Mouse (Mus musculus) lung, embryonic 16.5 days (tissue): ENCODE measurements around the gene Mical3. TPM values are rescaled to one million over a fixed set of nuclear protein-coding genes. Genes with fewer than 3 reads are reported as not detected.

Source experiments
- ATAC-seq: fragments of 200-750 bp; cut with Nextera tagmentation; 2 replicates; pipeline ENCODE4 v1.8.0; 2017; ENCODE audit warnings: low read depth, mild to moderate bottlenecking, moderate library complexity
- H3K27ac ChIP-seq: fragments of 300-500 bp; sonication (generic); 2 replicates; pipeline ENCODE4 v1.5.1; 2014; ENCODE audit warnings: mild to moderate bottlenecking, control low read depth, low read length
- H3K27me3 ChIP-seq: fragments of 300-500 bp; sonication (generic); 2 replicates; pipeline ENCODE4 v1.6.1; 2014; ENCODE audit warnings: low read depth, low read length, mixed read lengths; ENCODE audit not compliant: control insufficient read depth, insufficient read depth
- H3K36me3 ChIP-seq: fragments of 300-500 bp; sonication (generic); 2 replicates; pipeline ENCODE4 v1.6.1; 2014; ENCODE audit warnings: low read length; ENCODE audit not compliant: control insufficient read depth, insufficient read depth
- H3K4me1 ChIP-seq: fragments of 300-500 bp; sonication (generic); replicated peaks from 2 replicates; pipeline ENCODE4 v1.6.1; 2014; ENCODE audit warnings: low read length, mixed read lengths; ENCODE audit not compliant: control insufficient read depth, insufficient read depth
- H3K4me2 ChIP-seq: fragments of 300-500 bp; sonication (generic); 2 replicates; pipeline ENCODE4 v1.6.1; 2014; ENCODE audit warnings: low read depth, low read length, control low read depth
- H3K4me3 ChIP-seq: fragments of 300-500 bp; sonication (generic); 2 replicates; pipeline ENCODE4 v1.5.1; 2014; ENCODE audit warnings: mild to moderate bottlenecking, low read length, control low read depth
- H3K9ac ChIP-seq: fragments of 300-500 bp; sonication (generic); 2 replicates; pipeline ENCODE4 v1.6.1; 2014; ENCODE audit warnings: low read length, control low read depth
- H3K9me3 ChIP-seq: fragments of 300-500 bp; sonication (generic); 2 replicates; pipeline ENCODE4 v1.6.1; 2016; ENCODE audit warnings: low read length; ENCODE audit not compliant: control insufficient read depth
- WGBS: fragments of 180-500 bp; shearing (Covaris S2); extraction: QIAGEN DNeasy Blood & Tissue Kit; methylation state at CpG from one replicate; pipeline ENCODE4 v1.1.7; 2014; 5-methylcytosine and 5-hydroxymethylcytosine counted together
- polyA plus RNA-seq: library from polyadenylated mRNA; unstranded; fragments of >200 nt; fragmentation: Nextera tagmentation; extraction: Ambion mirVana; gene quantifications from 2 replicates; pipeline ENCODE4 v1.2.1, GENCODE M21; 2015

The Mical3 gene
- polyA plus RNA-seq, 1 experiment from 2014 or later: 15.9 TPM

DNA sequence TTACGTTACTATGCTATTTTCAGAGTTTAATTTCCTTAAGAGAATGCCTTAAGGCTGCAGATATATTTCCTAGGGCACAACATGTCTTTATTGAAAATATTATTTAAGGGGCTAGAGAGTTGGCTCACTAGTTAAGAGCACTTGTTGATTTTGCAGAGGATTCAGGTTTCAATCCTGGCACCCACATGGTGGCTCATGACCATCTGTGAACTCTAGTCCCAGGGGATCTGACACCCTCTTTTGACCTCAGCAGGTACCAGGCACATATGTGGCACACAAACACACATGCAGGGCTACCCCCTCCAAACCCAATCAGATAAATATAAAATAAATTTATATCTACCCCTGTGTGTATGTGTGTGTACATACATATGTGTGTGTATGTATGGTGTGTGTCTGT is 8.5 kb upstream of the Mical3 start:
- Histone ChIP-seq H3K9me3 (no peaks in the 10 kb centered on the region), H3K27ac (no peak overlapping the region), H3K27me3 (peaks cover 16% of the 10 kb centered on the region; the same call in 1 of the 2 replicates), H3K4me3 (no peak overlapping the region), H3K36me3 (no peaks in the 10 kb centered on the region), H3K4me2 (no peak overlapping the region), H3K9ac (no peak overlapping the region), H3K4me1 (peaks cover 11% of the 10 kb centered on the region; the same call in 1 of the 2 replicates)
- 91% methylated on average over 1 of the region's 1 CpGs for WGBS
- ATAC-seq: no peak

DNA sequence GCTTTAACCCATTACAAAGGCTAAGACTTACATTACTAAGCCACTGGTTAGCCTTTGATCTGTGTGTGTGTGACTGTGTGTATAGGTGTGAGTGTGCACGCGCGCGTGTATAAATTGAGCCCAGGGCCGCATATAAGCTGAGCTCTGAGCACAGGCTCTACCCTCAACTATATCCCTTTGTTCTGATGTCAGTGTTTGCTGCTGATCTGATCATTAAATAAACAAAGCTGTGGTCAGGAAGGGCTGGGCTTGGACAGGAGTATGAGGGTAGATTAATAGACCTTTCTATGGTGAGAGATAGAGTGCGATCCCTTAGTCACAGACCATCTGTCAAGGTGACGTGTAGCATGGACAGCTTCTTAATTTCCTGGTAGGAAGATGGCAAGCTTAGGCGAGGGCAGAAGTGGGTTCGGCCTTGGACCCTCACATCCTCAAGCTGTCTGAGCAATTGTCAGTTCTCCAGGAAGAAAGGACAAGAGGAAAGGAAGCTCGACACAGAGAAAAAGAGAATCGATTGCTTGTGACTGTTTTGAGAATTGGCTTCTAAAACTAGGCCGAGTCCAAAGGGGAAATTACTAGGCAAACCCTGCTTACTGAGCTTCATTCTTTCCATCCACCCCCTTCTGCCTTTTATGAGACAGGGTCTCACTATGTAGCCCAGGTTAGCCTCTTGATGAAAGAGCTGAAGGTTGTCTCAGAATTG is 7.7 kb upstream of the Mical3 start:
- no peak overlapping the region for H3K27ac ChIP-seq
- H3K36me3 ChIP-seq: no peaks in the 10 kb centered on the region
- WGBS: 50% methylated on average over 12 of the region's 12 CpGs
- peaks cover 20% of the 10 kb centered on the region; the same call in 1 of the 2 replicates for H3K27me3 ChIP-seq
- H3K4me3 ChIP-seq: no peak overlapping the region
- H3K9ac ChIP-seq: no peak overlapping the region
- H3K4me2 ChIP-seq: no peak overlapping the region
- ATAC-seq: peak; percentile 52
- H3K9me3 ChIP-seq: no peaks in the 10 kb centered on the region
- peaks cover 3% of the 10 kb centered on the region; the same call in 1 of the 2 replicates for H3K4me1 ChIP-seq

DNA sequence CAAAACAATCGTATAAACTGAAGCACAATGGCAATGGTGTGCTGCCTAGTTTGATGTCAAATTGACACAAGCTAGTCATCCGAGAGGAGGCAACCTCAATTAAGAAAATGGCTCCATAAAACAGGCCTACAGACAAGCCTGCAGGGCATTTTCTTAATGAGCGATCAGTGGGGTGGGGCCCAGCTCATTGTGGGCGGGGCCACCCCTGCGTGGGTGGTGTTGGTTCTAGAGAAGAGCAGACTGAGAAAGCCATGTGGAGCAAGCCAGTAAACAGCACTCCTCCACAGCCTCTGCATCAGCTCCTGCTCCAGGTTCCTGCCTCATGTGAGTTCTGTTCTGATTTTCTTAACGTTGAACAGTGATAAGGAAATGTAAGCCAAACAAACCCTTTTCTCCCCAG is 6.4 kb upstream of the Mical3 start:
- H3K27ac ChIP-seq: no peak overlapping the region
- no peaks in the 10 kb centered on the region for H3K9me3 ChIP-seq
- peaks cover 17% of the 10 kb centered on the region for H3K27me3 ChIP-seq
- H3K36me3 ChIP-seq: no peaks in the 10 kb centered on the region
- H3K4me1 ChIP-seq: no peaks in the 10 kb centered on the region; the same call in 1 of the 2 replicates
- ATAC-seq: no peak
- 59% methylated on average over 6 of the region's 6 CpGs for WGBS
- no peak overlapping the region for H3K4me2 ChIP-seq
- H3K4me3 ChIP-seq: no peak overlapping the region
- H3K9ac ChIP-seq: no peak overlapping the region

- Histone ChIP-seq H3K27ac (no peak overlapping the region), H3K4me1 (peaks cover 6% of the 10 kb centered on the region), H3K4me3 (no peak overlapping the region), H3K9ac (no peak overlapping the region), H3K27me3 (peaks cover 27% of the 10 kb centered on the region), H3K36me3 (no peaks in the 10 kb centered on the region), H3K4me2 (no peak overlapping the region), H3K9me3 (no peaks in the 10 kb centered on the region)
- ATAC-seq: no peak
- WGBS: 58% methylated on average over 5 of the region's 5 CpGs
These were observed 4.1 kb upstream of the Mical3 start for GRCm38 (mm10) chr6:121134884-121135283.

DNA sequence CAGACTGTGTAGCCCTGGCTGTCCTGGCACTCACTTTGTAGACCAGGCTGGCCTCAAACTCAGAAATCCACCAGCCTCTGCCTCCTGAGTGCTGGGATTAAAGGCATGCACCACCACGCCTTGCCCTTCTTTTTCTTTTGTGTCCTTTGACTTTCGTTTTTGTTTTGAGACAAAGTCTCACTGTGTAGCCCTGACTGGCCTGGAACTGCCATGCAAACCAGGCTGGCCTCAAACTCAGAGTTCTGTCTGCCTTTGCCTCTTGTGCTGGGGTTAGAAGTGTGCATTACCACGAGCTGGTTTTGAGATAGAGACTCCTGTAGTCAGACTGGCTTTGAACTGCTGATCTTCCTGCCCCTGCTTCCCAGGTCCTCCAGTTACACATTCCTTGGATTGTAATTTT is 3.5 kb upstream of the Mical3 start:
- no peak overlapping the region for H3K27ac ChIP-seq
- no peak for ATAC-seq
- peaks cover 30% of the 10 kb centered on the region for H3K27me3 ChIP-seq
- no peak overlapping the region for H3K4me2 ChIP-seq
- no peak overlapping the region for H3K4me3 ChIP-seq
- H3K9ac ChIP-seq: no peak overlapping the region
- no peaks in the 10 kb centered on the region for H3K36me3 ChIP-seq
- no peaks in the 10 kb centered on the region for H3K9me3 ChIP-seq
- H3K4me1 ChIP-seq: peaks cover 6% of the 10 kb centered on the region
- 61% methylated on average over 3 of the region's 3 CpGs for WGBS

GRCm38 (mm10) chr6:121130039-121130705 is 627 bp downstream of the Mical3 start:
- Histone ChIP-seq H3K4me3 (peak overlapping the region; percentile 39), H3K9me3 (no peaks in the 10 kb centered on the region), H3K4me1 (peaks cover 6% of the 10 kb centered on the region), H3K27ac (no peak overlapping the region), H3K36me3 (no peaks in the 10 kb centered on the region), H3K4me2 (peak overlapping the region; percentile 66), H3K9ac (peak overlapping the region; percentile 39; the same call in 1 of the 2 replicates), H3K27me3 (peaks cover 30% of the 10 kb centered on the region)
- peak; percentile 95 for ATAC-seq
- 1% methylated on average over 32 of the region's 32 CpGs for WGBS

DNA sequence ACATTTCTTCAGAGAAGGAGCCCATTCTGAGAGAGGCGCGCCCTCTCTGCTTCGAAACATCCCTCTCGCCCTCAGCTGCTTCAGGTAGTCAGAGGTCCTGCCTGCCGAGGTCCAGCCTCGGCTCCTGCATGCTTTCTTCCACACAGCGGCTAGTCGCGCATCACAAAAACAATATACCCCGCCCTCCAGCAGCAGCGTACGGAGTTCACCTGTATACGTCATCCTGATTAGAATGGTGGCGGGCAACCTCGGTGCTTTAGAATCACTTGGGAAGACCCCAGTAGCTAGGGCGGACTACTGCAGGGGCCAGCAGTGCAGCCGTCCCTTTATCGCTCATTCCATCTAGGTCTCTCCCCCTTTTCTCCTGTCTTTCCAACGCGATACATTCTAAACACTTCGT is 1.3 kb downstream of the Mical3 start:
- Histone ChIP-seq H3K9ac (peak overlapping the region; percentile 39; the same call in 1 of the 2 replicates), H3K4me2 (peak overlapping the region; percentile 66), H3K27ac (no peak overlapping the region), H3K9me3 (no peaks in the 10 kb centered on the region), H3K4me1 (peaks cover 6% of the 10 kb centered on the region), H3K36me3 (no peaks in the 10 kb centered on the region), H3K4me3 (peak overlapping the region; percentile 39), H3K27me3 (peaks cover 30% of the 10 kb centered on the region)
- ATAC-seq: peak; percentile 42; the same call in 1 of the 2 replicates
- 11% methylated on average over 21 of the region's 21 CpGs for WGBS

GRCm38 (mm10) chr6:121128736-121129135 is 2.1 kb downstream of the Mical3 start:
- peaks cover 28% of the 10 kb centered on the region for H3K27me3 ChIP-seq
- no peaks in the 10 kb centered on the region for H3K36me3 ChIP-seq
- no peak overlapping the region for H3K27ac ChIP-seq
- no peaks in the 10 kb centered on the region for H3K9me3 ChIP-seq
- no peak overlapping the region for H3K4me3 ChIP-seq
- no peak overlapping the region for H3K9ac ChIP-seq
- ATAC-seq: no peak
- WGBS: 94% methylated on average over 5 of the region's 5 CpGs
- H3K4me1 ChIP-seq: peaks cover 6% of the 10 kb centered on the region
- no peak overlapping the region for H3K4me2 ChIP-seq

DNA sequence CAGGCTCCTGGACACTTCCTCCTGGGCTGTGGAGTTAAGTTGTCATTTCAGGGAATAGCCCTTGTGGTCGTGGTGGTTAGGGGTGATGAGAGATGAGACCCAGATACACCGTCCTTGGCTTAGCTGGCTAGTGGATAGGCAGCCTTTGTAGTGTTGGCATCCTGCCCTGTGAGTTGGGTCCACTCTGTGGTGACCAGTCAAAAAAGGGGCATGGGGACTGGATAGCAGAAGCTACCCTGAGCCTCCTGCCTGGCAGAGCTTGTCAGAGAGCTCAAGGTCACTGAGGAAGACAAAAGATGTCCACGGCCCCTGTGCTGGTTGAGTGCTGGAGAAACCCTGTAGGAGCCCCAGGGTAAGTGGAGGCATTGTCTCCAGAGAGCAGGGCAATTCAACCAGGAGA is 3.1 kb downstream of the Mical3 start:
- Histone ChIP-seq H3K27me3 (peaks cover 26% of the 10 kb centered on the region), H3K27ac (no peak overlapping the region), H3K36me3 (no peaks in the 10 kb centered on the region), H3K9ac (no peak overlapping the region), H3K4me1 (peaks cover 6% of the 10 kb centered on the region), H3K4me3 (no peak overlapping the region), H3K9me3 (no peaks in the 10 kb centered on the region), H3K4me2 (no peak overlapping the region)
- WGBS: 54% methylated on average over 3 of the region's 3 CpGs
- no peak for ATAC-seq
